Mouse (Mus musculus) embryo, embryonic 10 days (tissue): ENCODE data around the gene Ids.
"Not testable (repeated sequence)": the region's sequence is repeated elsewhere in the genome, so short reads cannot be mapped to it uniquely, and the experiment has no call there.

Experiments
- DNase-seq: peaks from one replicate; pipeline ENCODE4 v3.0.0-alpha.2; 2015; ENCODE audit warnings: low spot score

Gene Ids

GRCm38 (mm10) chrX:70364661-70365613, at the start of gene Ids:
Gene Ids, minus strand, starts transcription at chrX:70365084.
- peak; percentile 86 for DNase-seq

GRCm38 (mm10) chrX:70392636-70393035, 27.8 kb upstream of the Ids start:
- not testable (repeated sequence) for DNase-seq

GRCm38 (mm10) chrX:70385962-70386351, 21.1 kb upstream of the Ids start:
- no peak for DNase-seq

GRCm38 (mm10) chrX:70385276-70385961, 20.5 kb upstream of the Ids start, which contains the start of gene 1110012L19Rik:
Gene 1110012L19Rik, plus strand, starts transcription at chrX:70385877.
- peak; percentile 91 for DNase-seq

GRCm38 (mm10) chrX:70384917-70385275, 20.0 kb upstream of the Ids start:
- no peak for DNase-seq

GRCm38 (mm10) chrX:70374469-70375110, 9.7 kb upstream of the Ids start:
- DNase-seq, result not testable (repeated sequence)

GRCm38 (mm10) chrX:70369758-70370157, 4.9 kb upstream of the Ids start:
- DNase-seq, result not testable (repeated sequence)

GRCm38 (mm10) chrX:70364202-70364601, 682 bp downstream of the Ids start:
- no peak for DNase-seq

GRCm38 (mm10) chrX:70363446-70363845, 1.4 kb downstream of the Ids start:
- DNase-seq, result no peak

- no peak for DNase-seq
Observed at GRCm38 (mm10) chrX:70362985-70363384, 1.9 kb downstream of the Ids start.

GRCm38 (mm10) chrX:70330202-70330843, 34.6 kb downstream of the Ids start:
- DNase-seq, result peak; percentile 56

- no peak for DNase-seq
Observed at GRCm38 (mm10) chrX:70328530-70329143, 36.2 kb downstream of the Ids start.

GRCm38 (mm10) chrX:70327656-70328055, 37.2 kb downstream of the Ids start:
- DNase-seq, result no peak

- DNase-seq, result no peak
Observed at GRCm38 (mm10) chrX:70319254-70319653, 45.6 kb downstream of the Ids start.

- DNase-seq, result no peak
Observed at GRCm38 (mm10) chrX:70314949-70315641, 49.8 kb downstream of the Ids start.
